Mouse (Mus musculus) left cerebral cortex, postnatal 36 days (tissue): ENCODE measurements around the gene Ppp1r9a. TPM values are rescaled to one million over a fixed set of nuclear protein-coding genes. Genes with fewer than 3 reads are reported as not detected.
A peak's percentile ranks its signal among the peaks of the same experiment; 100 is the strongest.

Experiments
- DNase-seq, 2 experiments: peaks; one replicate each; pipeline ENCODE4 v3.0.0; 2021 to 2022; ENCODE audit warnings: low spot score in 2 of 2, mixed read lengths in 1 of 2
- intact Hi-C: fragments of 180-260 bp; cut with DNase I; formaldehyde crosslinking; loops from one replicate; pipeline ENCODE4 v1.15.1; 2025
- total RNA-seq, 2 experiments: library from RNA; stranded (reverse); gene quantifications; 2 replicates each; pipeline ENCODE4 v1.2.3; 2021

Gene Ppp1r9a
- total RNA-seq, 2 experiments from 2014 or later, result 199 TPM

- no peak for DNase-seq
- intact Hi-C loops, result no loop called here
These were observed 190.1 kb downstream of the Ppp1r9a start for GRCm38 (mm10) chr6:5092795-5093194.

GRCm38 (mm10) chr6:5093516-5093915 is 190.8 kb downstream of the Ppp1r9a start:
- peak in 1 of 2 experiments; percentile 24 for DNase-seq
- intact Hi-C loops, result no loop called here

GRCm38 (mm10) chr6:5095365-5095973 is 192.8 kb downstream of the Ppp1r9a start:
- peak in 1 of 2 experiments; percentile 2 for DNase-seq
- intact Hi-C loops, result no loop called here

- intact Hi-C loops, result no loop called here
- no peak for DNase-seq
These were observed 194.6 kb downstream of the Ppp1r9a start for GRCm38 (mm10) chr6:5097309-5097708.

- DNase-seq, result no peak
- intact Hi-C loops, result no loop called here
These were observed 196.6 kb downstream of the Ppp1r9a start for GRCm38 (mm10) chr6:5099282-5099681.

GRCm38 (mm10) chr6:5099842-5100241 is 197.1 kb downstream of the Ppp1r9a start:
- no peak for DNase-seq
- intact Hi-C loops, result no loop called here

- DNase-seq, result no peak
- intact Hi-C loops, result no loop called here
These were observed 197.6 kb downstream of the Ppp1r9a start for GRCm38 (mm10) chr6:5100347-5100746.

- intact Hi-C loops, result no loop called here
- DNase-seq, result no peak
These were observed 200.0 kb downstream of the Ppp1r9a start for GRCm38 (mm10) chr6:5102741-5103140.

GRCm38 (mm10) chr6:5103769-5104168 is 201.1 kb downstream of the Ppp1r9a start:
- DNase-seq, result no peak
- intact Hi-C loops, result no loop called here

- no peak for DNase-seq
- intact Hi-C loops, result no loop called here
These were observed 201.5 kb downstream of the Ppp1r9a start for GRCm38 (mm10) chr6:5104238-5104637.

GRCm38 (mm10) chr6:5108494-5108893 is 205.8 kb downstream of the Ppp1r9a start:
- DNase-seq, result no peak
- intact Hi-C loops, result no loop called here

- DNase-seq, result peak; percentile 88 to 90
- intact Hi-C loops, result loop anchor here (2.0 to 10.0 kb wide), 5 partner anchors 208 to 1598 kb away; partner anchors contain the start of genes Asb4, Peg10, Ppp1r9a and Sgce
These were observed 207.4 kb downstream of the Ppp1r9a start for GRCm38 (mm10) chr6:5109925-5110714.

GRCm38 (mm10) chr6:5110715-5111048 is 208.0 kb downstream of the Ppp1r9a start:
- intact Hi-C loops, result loop anchor here (2.0 to 10.0 kb wide), 5 partner anchors 208 to 1598 kb away; partner anchors contain the start of genes Asb4, Peg10, Ppp1r9a and Sgce

GRCm38 (mm10) chr6:5113103-5113502 is 210.4 kb downstream of the Ppp1r9a start:
- DNase-seq, result no peak
- intact Hi-C loops, result loop anchor here (5.0 to 10.0 kb wide), 4 partner anchors 211 to 1601 kb away; partner anchors contain the start of genes Asb4, Peg10, Ppp1r9a and Sgce

More at GRCm38 (mm10) chr6:5110715-5111048, 208.0 kb downstream of the Ppp1r9a start:
- DNase-seq, result no peak

- DNase-seq, result no peak
- intact Hi-C loops, result loop anchor here (5.0 to 10.0 kb wide), 4 partner anchors 211 to 1601 kb away; partner anchors contain the start of genes Asb4, Peg10, Ppp1r9a and Sgce
These were observed 211.0 kb downstream of the Ppp1r9a start for GRCm38 (mm10) chr6:5113734-5114133.

GRCm38 (mm10) chr6:5114857-5115256 is 212.1 kb downstream of the Ppp1r9a start:
- DNase-seq, result no peak
- intact Hi-C loops, result loop anchor here (5.0 to 10.0 kb wide), 4 partner anchors 213 to 1603 kb away; partner anchors contain the start of genes Asb4, Peg10, Ppp1r9a and Sgce

- intact Hi-C loops, result loop anchor here (10.0 kb wide), 1 partner anchor 375 kb away; the partner anchor contains the start of genes Peg10 and Sgce
- no peak for DNase-seq
These were observed 216.6 kb downstream of the Ppp1r9a start for GRCm38 (mm10) chr6:5119181-5119910.

GRCm38 (mm10) chr6:5120229-5120628 is 217.5 kb downstream of the Ppp1r9a start:
- DNase-seq, result no peak
- intact Hi-C loops, result no loop called here

- no peak for DNase-seq
- intact Hi-C loops, result no loop called here
These were observed 226.8 kb downstream of the Ppp1r9a start for GRCm38 (mm10) chr6:5129364-5130093.
